Mouse (Mus musculus): ENCODE data around the gene Palm. TPM values are rescaled to one million over a fixed set of nuclear protein-coding genes. Genes with fewer than 3 reads are reported as not detected.

The Palm gene
- polyA plus RNA-seq, 1 experiment from 2014 or later: 101 TPM

DNA sequence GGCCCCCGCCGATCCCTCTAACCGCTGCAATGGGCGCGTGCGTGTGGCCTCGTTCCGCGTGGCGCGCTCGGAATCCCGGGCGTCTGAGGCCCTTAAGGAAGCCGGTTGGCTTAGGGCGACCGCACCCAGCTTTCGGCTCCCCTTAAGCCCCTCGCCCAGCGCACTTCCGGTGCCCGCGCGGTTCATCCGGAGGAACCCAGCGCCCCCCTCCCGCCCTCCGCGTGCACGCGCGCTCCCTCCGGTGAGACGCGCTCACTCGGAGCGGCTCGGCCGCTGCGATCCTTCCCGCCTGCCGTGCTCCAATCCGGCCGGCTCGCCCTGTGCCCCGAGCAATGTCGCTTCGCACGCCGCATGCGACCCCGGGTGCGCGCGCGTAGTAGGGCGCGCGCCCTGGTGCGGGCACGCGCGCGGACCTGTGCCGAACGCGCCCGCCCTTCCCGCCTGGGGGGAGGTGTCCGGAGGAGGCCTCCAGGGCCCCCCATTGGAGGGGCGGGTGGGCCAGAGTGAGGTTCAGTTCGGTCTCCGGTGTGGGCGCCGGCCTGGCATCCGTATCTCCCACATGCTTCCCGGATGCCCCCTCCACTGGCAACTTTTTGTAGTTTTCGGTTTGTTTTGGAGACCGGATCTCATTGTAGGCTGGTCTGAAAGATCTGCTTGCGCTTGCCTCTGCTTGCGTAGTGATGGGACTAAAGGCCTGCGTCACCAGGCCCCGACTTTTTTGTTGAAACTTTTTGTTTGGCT lies 61.6 kb downstream of the Palm start:
- Histone ChIP-seq H3K4me1 (peaks cover 68% of the 10 kb centered on the region), H3K4me2 (replicated peaks) (peak overlapping the region; percentile 100), H3K9me3 (no peaks in the 10 kb centered on the region), H3K4me3 (peak overlapping the region; percentile 99), H3K27ac (peak overlapping the region; percentile 100), H3K27me3 (no peaks in the 10 kb centered on the region), H3K9ac (peak overlapping the region; percentile 97), H3K36me3 (peaks cover 42% of the 10 kb centered on the region)
- peak; percentile 10 for ATAC-seq (ENCODE audit: low FRiP score, low read depth)
- under 1% methylated on average over 83 of the region's 83 CpGs for WGBS

DNA sequence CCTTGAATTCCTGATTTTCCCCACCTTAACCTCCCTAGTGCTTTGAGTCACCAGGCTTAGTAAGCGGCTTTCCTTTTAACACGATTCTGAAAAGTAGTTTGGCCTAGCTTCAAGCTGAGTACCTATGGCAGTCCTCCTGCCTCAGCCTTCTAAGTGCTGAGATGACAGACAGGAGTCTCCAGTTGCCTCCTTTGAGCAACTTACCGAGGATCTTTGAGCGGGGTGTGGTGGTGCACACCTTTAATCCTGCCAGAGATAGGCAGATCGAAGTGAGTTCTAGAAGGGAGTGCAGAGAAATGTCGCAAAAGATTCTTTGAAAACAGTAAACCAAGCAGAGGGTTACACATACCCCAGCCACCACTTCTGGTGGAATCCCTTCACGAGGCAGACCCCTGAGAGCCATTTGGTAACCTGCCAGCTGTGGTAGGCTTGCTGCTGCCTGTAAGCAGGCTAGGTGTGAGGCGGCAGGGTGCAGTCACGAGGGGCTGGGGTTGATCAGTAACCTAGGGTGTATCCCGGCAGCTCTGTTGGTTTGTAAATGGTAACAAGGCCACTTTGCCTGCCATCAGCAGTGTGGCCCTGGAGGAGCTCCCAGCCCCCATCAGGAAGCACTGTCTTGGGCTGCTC lies 62.3 kb downstream of the Palm start:
- no peaks in the 10 kb centered on the region for H3K27me3 ChIP-seq
- peaks cover 73% of the 10 kb centered on the region for H3K4me1 ChIP-seq
- H3K9me3 ChIP-seq: no peaks in the 10 kb centered on the region
- ATAC-seq (ENCODE audit: low FRiP score, low read depth): no peak
- peak overlapping the region; percentile 97 for H3K9ac ChIP-seq
- H3K36me3 ChIP-seq: peaks cover 49% of the 10 kb centered on the region
- 2% methylated on average over 10 of the region's 10 CpGs for WGBS
- peak overlapping the region; percentile 100 for H3K27ac ChIP-seq
- peak overlapping the region; percentile 99 for H3K4me3 ChIP-seq
- H3K4me2 ChIP-seq (replicated peaks): peak overlapping the region; percentile 100

DNA sequence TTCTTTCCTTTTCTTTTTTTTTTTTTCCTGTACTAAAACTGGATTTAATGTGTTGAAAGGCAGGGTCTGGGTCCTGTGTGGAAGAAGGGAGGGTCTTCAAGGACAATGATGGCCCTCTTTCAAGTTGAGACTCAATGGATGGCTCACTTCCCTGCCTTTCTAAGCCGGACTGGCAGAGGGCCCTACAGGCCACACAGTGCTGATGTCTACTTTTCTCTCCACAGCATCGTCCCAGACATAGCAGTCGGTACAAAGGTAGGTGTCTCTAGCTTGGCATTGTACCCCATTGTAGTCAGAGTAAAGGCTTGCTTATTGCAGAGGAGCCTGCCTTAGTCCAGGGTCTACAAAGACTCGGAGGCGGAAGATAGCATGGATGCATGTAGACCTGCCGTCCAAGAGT lies 62.9 kb downstream of the Palm start:
- no peaks in the 10 kb centered on the region for H3K9me3 ChIP-seq
- H3K9ac ChIP-seq: peak overlapping the region; percentile 97
- 44% methylated on average over 6 of the region's 6 CpGs for WGBS
- no peak overlapping the region; the same call in 1 of the 2 replicates for H3K27ac ChIP-seq
- H3K4me1 ChIP-seq: peaks cover 74% of the 10 kb centered on the region
- peak overlapping the region; percentile 99 for H3K4me3 ChIP-seq
- no peak for ATAC-seq (ENCODE audit: low FRiP score, low read depth)
- no peaks in the 10 kb centered on the region for H3K27me3 ChIP-seq
- H3K36me3 ChIP-seq: peaks cover 55% of the 10 kb centered on the region
- peak overlapping the region; percentile 100 for H3K4me2 ChIP-seq (replicated peaks)

DNA sequence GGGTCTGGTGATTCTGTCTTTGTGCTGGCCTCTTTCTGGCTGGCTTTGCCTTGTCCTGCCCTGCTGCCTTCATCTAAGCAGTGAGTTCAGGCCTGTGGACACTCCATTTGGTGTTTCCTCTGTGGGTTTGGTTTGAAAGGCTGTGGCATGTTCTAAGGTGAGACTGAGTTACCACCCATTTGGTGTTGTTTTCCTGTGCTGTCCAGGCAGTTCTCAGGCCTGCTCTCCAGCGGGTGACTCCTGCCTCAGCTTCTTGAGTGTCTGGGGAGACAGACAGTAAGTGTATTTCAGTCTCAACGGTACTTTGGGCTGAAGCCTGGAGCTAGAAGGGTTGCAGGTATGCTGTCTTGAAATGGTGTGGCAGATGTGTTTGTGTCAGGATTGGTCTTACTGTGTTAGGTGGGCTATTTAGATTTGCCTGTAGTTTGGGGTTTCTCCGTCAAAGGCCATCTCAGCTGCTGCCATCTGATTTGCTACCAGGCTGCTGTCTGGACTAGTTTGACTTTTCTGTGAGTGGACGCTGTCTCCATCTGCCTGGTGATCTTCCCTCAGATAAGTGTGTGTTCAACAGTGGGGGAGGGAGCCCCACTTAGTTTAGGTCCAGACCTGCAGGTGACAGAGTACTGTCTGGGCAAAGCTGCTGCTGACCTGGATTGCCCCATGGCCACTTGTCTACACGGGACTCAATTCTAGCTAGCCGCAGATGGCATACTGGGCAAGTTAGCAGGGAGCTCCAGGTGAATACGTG lies 63.5 kb downstream of the Palm start:
- Histone ChIP-seq H3K27me3 (no peaks in the 10 kb centered on the region), H3K9me3 (no peaks in the 10 kb centered on the region), H3K4me1 (peaks cover 70% of the 10 kb centered on the region), H3K27ac (peak overlapping the region; percentile 44; the same call in 1 of the 2 replicates), H3K9ac (peak overlapping the region; percentile 97), H3K4me3 (peak overlapping the region; percentile 99), H3K36me3 (peaks cover 61% of the 10 kb centered on the region), H3K4me2 (replicated peaks) (peak overlapping the region; percentile 100)
- WGBS: 47% methylated on average over 7 of the region's 7 CpGs
- ATAC-seq (ENCODE audit: low FRiP score, low read depth): no peak

DNA sequence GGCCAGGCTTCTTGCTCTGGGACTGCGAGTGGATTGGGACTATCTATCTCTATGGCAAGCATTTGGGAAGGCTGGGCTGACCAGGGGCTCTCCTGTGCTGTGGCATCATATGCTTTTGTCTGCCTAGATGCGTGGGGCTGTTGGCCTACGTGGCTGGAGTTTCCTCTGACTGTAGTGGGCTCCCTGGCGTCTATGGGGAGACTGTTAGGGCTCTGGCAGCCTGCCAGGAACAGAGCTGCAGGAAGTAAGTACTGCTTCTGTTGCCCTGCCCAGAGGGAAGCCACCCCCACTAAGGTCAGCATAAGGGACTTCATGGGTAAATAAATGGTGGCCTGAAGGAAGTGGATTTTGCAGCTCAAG lies 64.1 kb downstream of the Palm start:
- H3K27ac ChIP-seq: peak overlapping the region; percentile 44; the same call in 1 of the 2 replicates
- ATAC-seq (ENCODE audit: low FRiP score, low read depth): no peak
- peaks cover 66% of the 10 kb centered on the region for H3K36me3 ChIP-seq

DNA sequence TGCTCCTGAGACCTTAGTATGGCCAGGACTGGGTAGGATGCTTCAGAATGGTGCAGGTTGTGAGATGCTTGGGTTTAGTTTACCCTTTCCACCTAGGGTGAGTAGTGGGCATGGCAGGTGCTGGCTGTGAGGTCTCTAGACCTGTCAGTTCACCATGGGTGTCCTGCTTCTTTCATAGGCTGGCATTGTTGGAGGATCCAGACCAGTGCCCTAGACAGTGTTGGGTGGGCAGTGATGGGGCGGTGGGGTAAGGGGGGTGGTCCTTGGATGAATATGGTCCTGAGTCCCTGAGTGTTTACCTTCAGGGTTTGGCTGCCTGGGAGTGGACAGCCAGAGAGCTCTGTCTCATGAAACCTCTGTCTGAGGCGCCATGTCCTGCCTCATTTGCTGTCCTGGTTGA lies 64.5 kb downstream of the Palm start:
- 90% methylated on average over 2 of the region's 2 CpGs for WGBS
- no peak for ATAC-seq (ENCODE audit: low FRiP score, low read depth)
- no peaks in the 10 kb centered on the region for H3K9me3 ChIP-seq
- H3K9ac ChIP-seq: peak overlapping the region; percentile 97
- H3K4me2 ChIP-seq (replicated peaks): peak overlapping the region; percentile 100
- H3K36me3 ChIP-seq: peaks cover 71% of the 10 kb centered on the region
- peak overlapping the region; percentile 99 for H3K4me3 ChIP-seq
- no peaks in the 10 kb centered on the region for H3K27me3 ChIP-seq
- H3K4me1 ChIP-seq: peaks cover 60% of the 10 kb centered on the region
- peak overlapping the region; percentile 44; the same call in 1 of the 2 replicates for H3K27ac ChIP-seq

More for the DNA sequence above, 64.1 kb downstream of the Palm start:
- whole genome bisulfite sequencing: 23% methylated on average over 4 of the region's 4 CpGs
- Histone ChIP-seq H3K4me1 (peaks cover 65% of the 10 kb centered on the region), H3K27me3 (no peaks in the 10 kb centered on the region), H3K9me3 (no peaks in the 10 kb centered on the region), H3K9ac (peak overlapping the region; percentile 97), H3K4me2 (replicated peaks) (peak overlapping the region; percentile 100), H3K4me3 (peak overlapping the region; percentile 99)

DNA sequence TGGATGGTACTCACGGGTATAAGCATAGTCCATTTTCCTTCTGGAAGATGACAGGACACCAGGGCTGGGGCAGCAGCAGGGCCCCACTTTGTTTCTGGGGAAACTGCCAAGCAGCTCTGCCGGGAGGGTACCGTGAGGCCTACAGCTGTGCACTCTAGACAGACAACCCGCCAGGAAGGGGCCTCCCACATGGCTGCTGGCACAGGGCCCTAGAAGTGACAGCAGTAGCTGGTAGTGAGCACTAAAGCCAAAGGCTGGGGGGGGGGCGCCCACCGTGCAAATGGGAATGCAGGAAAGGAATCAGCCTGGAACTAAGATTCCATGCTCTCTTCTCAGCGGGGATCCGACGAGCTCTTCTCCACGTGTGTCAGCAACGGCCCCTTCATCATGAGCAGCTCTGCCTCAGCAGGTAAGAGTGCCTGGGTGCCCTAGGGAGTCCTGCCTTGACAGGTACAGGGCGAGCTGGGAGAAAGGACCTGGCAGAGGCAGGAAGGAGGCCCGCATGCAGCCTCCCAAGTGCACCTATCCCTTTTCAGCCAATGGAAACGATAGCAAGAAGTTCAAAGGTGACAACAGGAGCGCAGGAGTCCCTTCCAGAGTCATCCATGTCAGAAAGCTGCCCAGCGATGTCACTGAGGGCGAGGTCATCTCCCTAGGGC lies 65.2 kb downstream of the Palm start:
- H3K9me3 ChIP-seq: no peaks in the 10 kb centered on the region
- 57% methylated on average over 17 of the region's 17 CpGs for WGBS
- peak overlapping the region; percentile 97 for H3K9ac ChIP-seq
- peak overlapping the region; percentile 99 for H3K4me3 ChIP-seq
- H3K4me2 ChIP-seq (replicated peaks): peak overlapping the region; percentile 100
- peaks cover 56% of the 10 kb centered on the region for H3K4me1 ChIP-seq
- peaks cover 78% of the 10 kb centered on the region for H3K36me3 ChIP-seq
- no peak for ATAC-seq (ENCODE audit: low FRiP score, low read depth)
- peak overlapping the region; percentile 44; the same call in 1 of the 2 replicates for H3K27ac ChIP-seq
- no peaks in the 10 kb centered on the region for H3K27me3 ChIP-seq

DNA sequence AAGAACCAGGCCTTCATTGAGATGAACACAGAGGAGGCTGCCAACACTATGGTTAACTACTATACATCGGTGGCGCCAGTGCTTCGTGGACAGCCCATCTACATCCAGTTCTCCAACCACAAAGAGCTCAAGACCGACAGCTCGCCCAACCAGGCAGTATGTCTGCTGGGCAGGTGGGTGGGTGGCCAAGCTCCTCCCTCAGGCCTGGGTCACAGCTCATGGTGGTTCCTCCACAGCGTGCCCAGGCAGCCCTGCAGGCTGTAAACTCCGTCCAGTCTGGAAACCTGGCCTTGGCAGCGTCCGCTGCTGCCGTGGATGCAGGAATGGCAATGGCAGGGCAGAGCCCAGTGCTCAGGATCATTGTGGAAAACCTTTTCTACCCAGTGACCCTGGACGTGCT lies 65.7 kb downstream of the Palm start:
- H3K4me2 ChIP-seq (replicated peaks): no peak overlapping the region; the same call in 1 of the 2 replicates
- H3K4me3 ChIP-seq: no peak overlapping the region
- no peak for ATAC-seq (ENCODE audit: low FRiP score, low read depth)

DNA sequence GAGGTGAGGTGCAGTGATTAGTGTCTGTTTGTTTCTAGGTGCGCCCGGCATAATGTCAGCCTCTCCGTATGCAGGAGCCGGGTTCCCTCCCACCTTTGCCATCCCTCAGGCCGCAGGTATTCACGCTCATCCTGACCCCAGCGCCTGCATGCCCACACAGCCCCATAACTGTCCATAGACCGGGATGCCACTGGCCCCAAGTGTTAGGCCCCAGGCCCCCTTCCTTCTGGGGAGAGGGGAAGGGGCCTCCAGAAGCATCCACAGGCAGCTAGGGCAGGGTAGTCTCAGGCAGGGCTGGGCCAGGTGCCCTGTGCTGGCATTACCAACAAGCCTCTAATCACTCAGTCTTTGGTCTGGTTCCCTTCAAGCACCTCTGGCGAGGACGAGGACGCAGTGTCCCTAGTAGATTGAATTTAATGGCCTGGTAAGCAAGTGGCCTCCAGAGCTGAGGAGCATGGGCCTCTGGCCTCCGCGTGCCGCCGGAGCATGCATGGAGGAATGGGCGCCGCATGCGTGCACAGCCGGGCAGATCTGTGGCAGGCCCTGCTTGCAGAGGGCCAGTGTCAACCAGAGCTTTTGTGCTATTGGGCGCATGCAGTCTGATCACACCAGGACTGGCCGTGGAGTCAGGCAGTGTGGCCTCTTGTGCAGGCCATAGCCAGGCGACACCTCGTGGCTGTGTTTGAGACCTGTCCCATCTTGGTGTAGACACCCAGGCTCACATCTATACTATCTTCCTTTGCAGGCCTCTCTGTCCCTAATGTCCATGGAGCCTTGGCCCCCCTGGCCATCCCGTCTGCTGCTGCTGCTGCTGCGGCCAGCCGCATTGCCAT lies 66.9 kb downstream of the Palm start:
- H3K27ac ChIP-seq: peak overlapping the region; percentile 22; the same call in 1 of the 2 replicates
- H3K4me3 ChIP-seq: no peak overlapping the region
- H3K27me3 ChIP-seq: no peaks in the 10 kb centered on the region
- H3K9me3 ChIP-seq: no peaks in the 10 kb centered on the region
- H3K4me1 ChIP-seq: peaks cover 61% of the 10 kb centered on the region
- H3K9ac ChIP-seq: no peak overlapping the region; the same call in 1 of the 2 replicates
- WGBS: 93% methylated on average over 26 of the region's 26 CpGs
- H3K4me2 ChIP-seq (replicated peaks): no peak overlapping the region
- H3K36me3 ChIP-seq: peaks cover 94% of the 10 kb centered on the region
- ATAC-seq (ENCODE audit: low FRiP score, low read depth): no peak

More for the DNA sequence above, 65.7 kb downstream of the Palm start:
- H3K27ac ChIP-seq: no peak overlapping the region
- H3K9me3 ChIP-seq: no peaks in the 10 kb centered on the region
- H3K27me3 ChIP-seq: no peaks in the 10 kb centered on the region
- H3K9ac ChIP-seq: no peak overlapping the region
- peaks cover 56% of the 10 kb centered on the region for H3K4me1 ChIP-seq
- peaks cover 83% of the 10 kb centered on the region for H3K36me3 ChIP-seq
- WGBS: 83% methylated on average over 11 of the region's 11 CpGs

DNA sequence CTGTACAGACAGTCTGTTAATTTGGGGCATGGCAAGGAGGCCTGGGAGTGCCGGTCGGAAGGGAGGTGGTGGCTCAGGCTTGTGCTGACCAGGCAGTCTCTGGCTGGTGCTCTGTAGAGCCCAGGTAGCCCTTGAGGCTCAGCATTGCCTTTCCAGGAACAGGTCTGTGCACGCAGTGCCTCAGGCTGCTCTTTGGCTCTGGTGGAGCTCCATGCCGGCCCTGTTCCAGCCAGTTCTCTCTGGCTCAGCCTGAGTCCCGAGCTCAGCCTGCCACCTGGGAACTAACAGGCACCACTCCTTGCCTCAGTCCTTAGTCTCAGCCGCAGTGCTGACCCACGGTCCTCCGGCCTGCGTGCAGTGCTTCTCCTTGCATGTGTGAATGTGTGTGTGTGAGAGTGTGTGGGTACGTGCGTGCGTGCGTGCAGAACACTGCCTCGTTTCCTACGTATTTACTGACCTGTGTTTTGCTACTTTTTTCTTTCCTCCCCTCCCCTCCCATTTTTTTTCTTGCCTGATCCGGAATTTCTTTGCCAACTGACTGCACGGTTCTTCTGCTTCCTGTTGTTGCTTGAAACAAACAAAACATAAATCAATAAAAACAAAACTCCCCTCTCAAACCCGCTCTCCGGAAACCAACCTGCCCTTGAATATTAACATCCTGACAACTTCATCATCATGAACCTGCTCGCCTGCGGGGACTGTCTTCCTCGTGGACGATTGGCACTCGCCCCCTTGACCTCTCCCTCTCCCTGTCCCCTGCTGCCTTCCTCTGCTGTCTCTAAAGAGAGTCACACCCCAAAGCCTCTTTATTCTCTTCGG lies 68.1 kb downstream of the Palm start:
- Histone ChIP-seq H3K27ac (peak overlapping the region; percentile 22; the same call in 1 of the 2 replicates), H3K4me2 (replicated peaks) (no peak overlapping the region), H3K9me3 (no peaks in the 10 kb centered on the region), H3K27me3 (no peaks in the 10 kb centered on the region), H3K36me3 (peaks cover 99% of the 10 kb centered on the region), H3K4me3 (no peak overlapping the region), H3K4me1 (peaks cover 53% of the 10 kb centered on the region), H3K9ac (0 out of 2 replicates have a peak overlapping the region, but pooled peaks have one; percentile 13)
- ATAC-seq (ENCODE audit: low FRiP score, low read depth): no peak
- WGBS: 73% methylated on average over 25 of the region's 25 CpGs
